Mouse (Mus musculus) kidney, adult 8-10 months (tissue): ENCODE data around the gene Aldh8a1.
"Not testable (repeated sequence)": the region's sequence is repeated elsewhere in the genome, so short reads cannot be mapped to it uniquely, and the experiment has no call there.

Experiments
- DNase-seq, 2 experiments: peaks; one replicate each; pipeline ENCODE4 v3.0.0; 2022

Gene Aldh8a1

GRCm38 (mm10) chr10:21369586-21369985, 7.5 kb upstream of the Aldh8a1 start:
- DNase-seq = peak in 1 of 2 experiments; percentile 60

DNA sequence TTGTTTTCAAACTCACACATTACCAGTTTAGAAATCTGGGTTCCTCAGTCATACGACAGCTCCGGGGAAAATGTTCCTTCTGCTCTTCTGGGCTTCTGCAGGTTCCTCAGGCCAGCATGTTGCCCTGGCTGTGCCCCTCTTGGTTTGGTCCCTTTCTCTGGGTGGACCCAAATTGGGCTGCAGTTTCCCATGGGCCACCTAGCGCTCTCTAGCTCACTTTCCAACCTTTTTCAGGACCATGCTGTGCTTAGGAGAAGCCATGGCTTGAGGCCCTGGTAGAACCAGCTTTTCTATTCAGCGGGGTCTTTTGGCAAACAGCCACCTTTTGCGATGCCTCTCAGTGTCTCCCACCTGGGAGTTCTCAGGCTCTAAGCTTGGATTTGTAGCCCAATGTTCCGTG, 4.8 kb upstream of the Aldh8a1 start:
- no peak for DNase-seq

DNA sequence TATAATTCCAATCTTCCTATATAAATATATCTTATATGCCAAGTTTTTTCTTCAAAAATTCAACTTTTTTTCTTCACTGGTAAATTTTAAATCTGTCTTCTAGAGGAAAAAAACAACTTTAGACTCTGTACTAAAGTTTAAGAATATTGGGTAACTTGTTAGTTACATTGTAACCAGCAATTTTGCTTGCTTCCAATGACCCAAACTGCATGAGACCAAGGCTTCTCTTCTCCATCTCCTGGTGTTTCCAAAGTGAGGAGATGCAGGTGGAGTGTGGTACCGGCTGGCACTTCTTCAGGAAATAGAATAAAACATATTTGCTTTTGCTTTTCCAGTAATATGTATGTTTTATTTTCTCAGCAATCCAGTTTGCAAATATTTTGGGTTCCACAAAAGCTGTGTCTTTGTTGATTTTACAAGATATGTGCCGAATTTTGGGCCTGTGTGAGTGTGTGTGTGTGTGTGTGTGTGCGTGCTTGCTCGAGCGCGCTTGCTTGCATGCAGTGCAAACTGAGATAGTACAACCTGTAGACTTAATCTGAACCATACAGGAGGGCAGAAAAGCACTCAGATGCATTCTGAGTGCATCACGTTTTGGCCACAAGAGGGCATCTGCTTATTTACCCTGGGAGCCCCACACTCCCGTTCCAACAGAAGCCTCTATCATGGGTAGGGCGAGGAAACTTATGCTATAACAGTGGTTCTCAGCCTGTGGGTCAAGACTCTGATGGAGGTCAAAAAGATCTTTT, 1.3 kb downstream of the Aldh8a1 start:
- peak; percentile 58 to 71 for DNase-seq

DNA sequence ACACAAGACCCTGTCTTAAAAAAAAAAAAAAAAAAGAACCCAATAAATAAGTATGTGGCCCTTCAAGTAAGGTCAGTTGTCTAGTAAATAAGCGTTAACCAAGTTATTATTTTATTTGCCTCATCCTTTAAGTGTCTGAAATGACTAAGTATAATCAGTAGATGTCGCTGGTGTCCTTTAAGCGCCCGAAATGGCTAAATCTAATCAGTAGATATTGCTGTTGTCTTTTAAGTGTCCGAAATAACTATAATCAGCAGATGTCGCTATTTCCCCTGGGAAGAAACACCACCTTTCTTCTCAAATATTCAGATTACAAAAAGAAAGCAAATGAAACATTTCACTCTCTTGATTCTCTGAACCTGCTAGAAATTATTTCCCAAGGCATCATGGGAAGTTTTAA, 5.8 kb downstream of the Aldh8a1 start:
- peak in 1 of 2 experiments; percentile 48 for DNase-seq

DNA sequence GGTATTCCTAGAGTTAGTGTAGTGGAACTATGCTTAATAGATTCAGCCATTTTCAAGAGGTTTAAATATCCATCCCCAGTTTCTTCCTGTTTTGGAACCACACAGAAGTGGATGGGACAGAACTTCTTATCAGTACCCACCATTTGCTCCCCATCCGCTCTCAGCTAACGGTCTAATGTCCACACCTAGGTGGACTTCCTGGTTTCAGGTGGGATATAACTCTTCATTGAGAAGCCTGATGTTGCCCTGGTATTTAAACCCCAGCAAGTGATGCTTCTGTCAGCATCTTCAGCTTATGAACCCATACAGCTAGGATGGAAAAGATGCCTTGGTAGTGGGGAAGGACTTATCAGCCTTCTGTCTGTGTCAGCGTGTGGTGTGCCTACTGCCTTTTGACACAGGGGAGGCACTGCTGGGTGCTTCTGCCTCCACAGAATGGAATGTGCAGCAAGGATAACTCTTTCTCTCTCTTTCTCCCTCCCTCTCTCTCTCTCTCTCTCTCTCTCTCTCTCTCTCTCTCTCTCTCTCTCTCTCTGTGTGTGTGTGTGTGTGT, 8.1 kb downstream of the Aldh8a1 start:
- DNase-seq = no peak

DNA sequence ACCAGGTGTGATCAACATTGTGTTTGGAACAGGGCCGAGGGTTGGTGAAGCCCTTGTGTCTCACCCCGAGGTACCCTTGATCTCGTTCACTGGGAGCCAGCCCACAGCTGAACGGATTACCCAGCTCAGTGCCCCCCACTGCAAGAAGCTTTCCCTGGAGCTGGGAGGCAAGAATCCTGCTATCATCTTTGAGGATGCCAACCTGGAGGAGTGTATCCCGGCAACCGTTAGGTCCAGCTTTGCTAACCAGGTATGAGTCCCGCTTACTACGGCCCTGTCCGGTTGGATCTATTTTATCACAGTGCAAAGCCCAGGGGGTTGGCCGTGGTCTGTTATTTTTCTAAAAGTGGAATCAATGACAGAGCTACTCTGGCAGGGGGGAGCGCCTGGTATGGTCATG, 12.0 kb downstream of the Aldh8a1 start:
- no peak for DNase-seq

DNA sequence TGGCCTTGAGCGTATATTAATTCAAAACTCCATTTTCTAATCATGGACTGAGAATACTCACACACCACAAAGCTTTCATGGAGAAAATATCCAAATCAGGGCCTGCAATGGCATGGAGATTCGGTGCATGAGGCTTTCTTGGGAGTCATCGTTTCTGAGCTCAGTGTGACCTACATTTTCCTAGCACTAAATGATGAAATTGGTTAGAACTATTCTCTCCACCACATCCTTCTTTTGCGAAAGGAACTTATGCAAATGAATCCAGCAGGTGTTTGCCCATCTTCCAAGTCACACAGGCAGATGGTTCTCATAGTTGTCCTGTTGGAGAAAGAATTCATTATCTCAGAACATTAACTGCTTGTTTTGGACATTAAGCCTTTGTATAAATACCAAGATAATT, 13.3 kb downstream of the Aldh8a1 start:
- no peak for DNase-seq

DNA sequence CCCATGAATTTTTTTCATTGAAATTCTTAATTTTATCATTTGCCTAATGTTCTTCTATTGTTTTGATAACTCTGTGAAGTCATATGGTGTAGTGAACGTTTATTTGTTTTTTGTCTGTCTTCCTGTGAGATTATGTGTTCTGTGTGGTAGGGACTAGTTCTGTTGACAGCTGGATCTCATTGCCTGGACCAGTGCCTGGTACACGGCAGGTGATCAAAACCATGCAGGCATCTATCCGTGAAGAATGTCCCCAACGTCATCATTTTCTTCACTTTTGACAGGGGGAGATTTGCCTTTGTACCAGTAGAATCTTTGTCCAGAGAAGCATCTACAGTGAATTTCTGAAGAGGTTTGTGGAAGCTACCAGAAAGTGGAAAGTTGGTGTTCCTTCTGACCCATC, 14.2 kb downstream of the Aldh8a1 start:
- DNase-seq = no peak

DNA sequence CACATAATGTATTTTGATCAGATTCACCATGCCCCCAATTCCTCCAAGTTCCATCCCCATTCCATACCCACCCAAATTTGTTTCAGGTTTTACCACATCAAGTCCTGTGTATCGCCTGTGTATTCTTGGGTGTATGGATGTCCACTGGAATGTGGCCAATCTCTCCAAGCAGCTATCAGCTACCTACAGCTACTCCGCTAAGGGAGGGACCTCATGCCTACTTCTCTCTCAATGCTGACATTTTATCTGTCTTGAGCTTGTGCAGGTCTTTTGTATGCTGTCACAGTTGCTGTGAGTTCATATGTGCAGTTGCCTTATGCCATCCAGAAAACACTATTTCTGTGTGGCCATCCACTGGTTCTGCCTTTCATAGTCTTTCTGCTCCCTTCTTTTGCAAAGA, 16.3 kb downstream of the Aldh8a1 start:
- DNase-seq = no peak

- DNase-seq = no peak
Measured at GRCm38 (mm10) chr10:21395426-21396139, 18.5 kb downstream of the Aldh8a1 start.

GRCm38 (mm10) chr10:21398873-21399425, 21.9 kb downstream of the Aldh8a1 start:
- DNase-seq = not testable (repeated sequence)

- DNase-seq = no peak
Measured at GRCm38 (mm10) chr10:21399622-21400021, 22.5 kb downstream of the Aldh8a1 start.

- no peak for DNase-seq
Measured at GRCm38 (mm10) chr10:21400031-21400430, 22.9 kb downstream of the Aldh8a1 start.

GRCm38 (mm10) chr10:21400453-21400852, 23.4 kb downstream of the Aldh8a1 start:
- DNase-seq = no peak

DNA sequence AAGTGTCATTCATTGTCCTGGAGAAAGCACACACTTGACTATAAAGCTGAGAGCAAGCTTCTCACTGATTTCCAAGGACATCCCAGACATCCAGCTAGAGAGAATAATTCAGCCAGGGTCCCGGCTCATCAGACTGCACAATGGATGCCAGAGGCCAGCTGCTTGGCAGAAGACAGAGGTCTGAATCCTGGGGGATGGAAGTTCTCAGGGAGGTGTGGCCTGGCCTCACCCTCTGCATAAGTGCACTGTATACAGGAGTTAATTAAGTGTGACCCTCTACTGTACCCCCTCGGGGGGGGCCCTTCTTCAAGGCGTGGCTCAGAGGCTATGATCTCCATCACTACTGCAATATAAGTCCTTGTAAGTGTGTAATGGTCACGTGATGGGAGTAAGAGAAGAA, 24.2 kb downstream of the Aldh8a1 start:
- DNase-seq = no peak

- DNase-seq = no peak
Measured at GRCm38 (mm10) chr10:21404822-21405221, 27.7 kb downstream of the Aldh8a1 start.

DNA sequence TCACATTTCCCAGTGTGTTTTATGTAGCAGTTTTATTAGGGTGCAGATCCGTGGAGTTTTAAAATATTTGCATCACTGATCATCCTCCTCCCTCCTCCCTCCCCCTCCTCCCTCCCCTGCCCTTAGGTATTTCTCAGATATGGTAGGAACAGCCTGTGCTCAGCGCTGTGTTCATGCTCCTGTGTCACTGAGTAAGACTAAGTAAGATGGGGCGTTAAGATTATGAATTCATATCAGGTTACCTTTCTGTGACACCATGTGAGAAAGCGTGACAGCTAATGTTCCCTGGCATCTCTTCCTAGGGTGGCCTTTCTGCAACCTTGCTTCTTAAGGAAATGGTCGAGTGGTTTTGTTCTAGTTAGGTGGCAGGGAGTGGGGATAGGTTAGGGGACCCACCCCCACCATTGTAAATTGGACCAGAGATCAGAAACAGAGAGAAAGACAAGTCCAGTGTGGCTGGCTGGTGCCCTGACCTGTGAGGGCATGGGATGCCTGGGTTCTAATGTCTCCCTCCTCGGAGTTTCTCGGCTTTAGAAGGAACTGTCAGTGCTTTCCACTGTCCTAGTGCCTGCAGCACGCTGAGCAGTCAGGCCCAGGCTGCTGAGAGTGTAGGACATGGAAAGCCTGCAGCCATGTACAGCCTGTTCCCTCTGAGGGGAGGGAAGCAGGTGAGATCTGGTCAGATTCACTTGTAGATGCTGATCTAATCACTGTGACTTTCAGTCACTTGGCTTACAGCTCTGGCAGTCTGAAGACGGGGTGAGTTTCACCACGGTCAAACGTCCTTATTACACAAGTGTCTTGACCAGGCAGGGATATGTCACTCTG, 28.8 kb downstream of the Aldh8a1 start:
- DNase-seq = peak in 1 of 2 experiments; percentile 19

DNA sequence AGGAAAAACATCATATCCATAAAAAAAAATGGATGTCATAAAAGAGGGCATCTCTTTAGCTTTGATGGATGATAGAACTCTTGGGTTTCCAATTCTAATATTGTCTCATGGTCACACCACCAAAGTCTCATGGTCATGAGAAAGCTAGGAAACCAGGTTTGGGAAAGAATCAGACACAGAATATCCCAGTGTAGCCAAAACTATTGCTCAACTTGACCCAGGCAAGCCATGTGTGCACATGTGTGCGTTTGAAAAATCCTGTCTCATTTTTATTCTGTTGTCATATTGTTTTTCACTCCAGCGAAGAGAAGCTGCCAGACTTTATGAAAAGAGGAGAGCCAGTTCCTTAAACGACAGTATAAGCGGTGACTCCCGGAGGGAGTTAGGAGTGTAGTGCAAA, 33.6 kb downstream of the Aldh8a1 start:
- DNase-seq = no peak

GRCm38 (mm10) chr10:21411621-21412205, 34.6 kb downstream of the Aldh8a1 start:
- no peak for DNase-seq

DNA sequence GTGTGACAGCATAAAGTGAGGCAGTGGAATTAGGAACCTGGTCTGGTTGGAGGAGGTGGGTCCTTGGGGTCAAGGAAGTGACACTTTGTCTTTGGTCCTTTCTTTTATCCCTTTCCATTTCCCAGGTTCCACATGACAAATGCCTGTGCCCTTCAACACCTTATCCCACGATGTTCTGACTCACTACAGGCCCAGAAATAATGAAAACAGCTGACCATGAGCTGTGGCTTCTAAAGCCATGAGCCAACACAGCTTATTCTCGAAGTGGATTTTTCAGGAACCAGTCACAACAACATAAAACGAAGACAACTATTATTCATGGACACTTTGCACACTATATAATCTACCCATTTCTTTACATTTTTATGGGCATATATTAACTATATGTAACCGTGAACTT, 37.9 kb downstream of the Aldh8a1 start:
- no peak for DNase-seq

DNA sequence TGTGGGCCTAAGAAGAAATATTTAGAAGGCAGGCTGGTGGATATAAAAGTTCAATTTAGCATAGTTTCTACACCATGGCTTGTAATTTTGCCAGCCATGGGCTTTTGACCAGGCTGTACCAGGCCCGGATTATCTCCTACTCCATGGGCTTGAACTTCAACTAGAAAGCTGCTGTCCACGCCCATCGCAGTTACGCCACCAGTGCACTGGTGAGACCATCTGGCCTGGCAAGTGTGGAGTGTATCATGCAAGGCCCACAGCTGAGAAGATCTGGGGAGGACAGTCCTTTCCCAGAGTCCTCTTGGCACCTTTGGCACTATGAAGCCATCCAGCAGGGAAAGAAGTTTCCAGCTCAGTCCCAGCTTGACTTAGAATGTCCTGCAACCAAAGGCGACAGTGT, 39.1 kb downstream of the Aldh8a1 start:
- no peak for DNase-seq

DNA sequence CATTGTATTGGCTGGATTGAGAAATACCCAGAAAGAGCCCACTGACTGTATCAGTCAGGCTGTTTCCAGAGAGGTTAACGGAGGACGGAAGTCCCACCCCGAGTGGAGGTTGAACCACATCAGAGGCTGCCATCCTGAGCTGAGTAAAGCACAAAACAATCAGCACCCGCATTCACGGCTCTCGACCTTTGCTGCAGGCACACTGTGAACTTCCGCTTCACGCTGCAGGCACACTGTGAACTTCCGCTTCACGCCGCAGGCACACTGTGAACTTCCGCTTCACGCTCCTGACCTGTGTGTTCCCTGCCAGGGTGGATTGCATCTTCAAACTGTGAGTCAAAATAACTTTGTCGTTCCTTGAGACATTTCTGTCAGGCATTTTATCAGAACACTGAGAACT, 42.1 kb downstream of the Aldh8a1 start:
- no peak for DNase-seq
